Mouse (Mus musculus): ENCODE measurements around the gene Atg14. TPM values are rescaled to one million over a fixed set of nuclear protein-coding genes. Genes with fewer than 3 reads are reported as not detected.
"Not testable (repeated sequence)": the region's sequence is repeated elsewhere in the genome, so short reads cannot be mapped to it uniquely, and the experiment has no call there.

Gene Atg14
- polyA plus RNA-seq, 1 experiment from 2014 or later: 8.0 TPM

- Histone ChIP-seq H3K27ac (no peak overlapping the region), H3K36me3 (peaks cover 60% of the 10 kb centered on the region), H3K9me3 (replicated peaks) (no peaks in the 10 kb centered on the region), H3K4me2 (no peak overlapping the region), H3K4me3 (no peak overlapping the region), H3K27me3 (replicated peaks) (no peaks in the 10 kb centered on the region), H3K9ac (no peak overlapping the region), H3K4me1 (peaks cover 35% of the 10 kb centered on the region)
- 78% methylated on average over 3 of the region's 3 CpGs for WGBS (ENCODE audit: insufficient replicate concordance)
- no peak for ATAC-seq
Observed at GRCm38 (mm10) chr14:47542283-47542682, 28.2 kb downstream of the Atg14 start.

- Histone ChIP-seq H3K27me3 (replicated peaks) (no peaks in the 10 kb centered on the region), H3K4me2 (no peak overlapping the region), H3K36me3 (peaks cover 52% of the 10 kb centered on the region), H3K4me3 (no peak overlapping the region), H3K9ac (no peak overlapping the region), H3K4me1 (peaks cover 32% of the 10 kb centered on the region), H3K9me3 (replicated peaks) (no peaks in the 10 kb centered on the region), H3K27ac (peak overlapping the region; percentile 57)
- WGBS (ENCODE audit: insufficient replicate concordance): 80% methylated on average over 10 of the region's 10 CpGs
- ATAC-seq: no peak
Observed at GRCm38 (mm10) chr14:47541325-47541948, 29.0 kb downstream of the Atg14 start.

DNA sequence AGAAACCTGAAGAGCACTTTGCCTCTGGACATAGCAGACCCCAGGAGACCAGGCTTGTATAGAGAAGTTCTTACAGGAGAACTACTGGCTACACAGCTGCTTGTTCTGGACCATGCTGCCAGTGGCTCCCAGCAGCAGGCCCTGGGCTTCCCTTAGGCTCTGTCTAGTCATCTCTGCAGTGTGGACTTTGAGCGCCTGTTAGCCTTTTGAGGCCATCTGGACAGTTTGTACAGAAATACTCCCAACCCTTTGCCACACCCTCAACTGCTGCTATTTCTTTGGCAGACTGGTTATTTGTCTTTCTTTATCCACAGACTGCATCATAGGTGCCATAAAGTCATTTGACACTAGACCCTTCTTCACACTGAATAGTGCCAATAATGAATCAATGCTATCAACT is 35.4 kb downstream of the Atg14 start:
- H3K4me2 ChIP-seq: no peak overlapping the region
- peak overlapping the region; percentile 64; the same call in 1 of the 2 replicates for H3K9ac ChIP-seq

DNA sequence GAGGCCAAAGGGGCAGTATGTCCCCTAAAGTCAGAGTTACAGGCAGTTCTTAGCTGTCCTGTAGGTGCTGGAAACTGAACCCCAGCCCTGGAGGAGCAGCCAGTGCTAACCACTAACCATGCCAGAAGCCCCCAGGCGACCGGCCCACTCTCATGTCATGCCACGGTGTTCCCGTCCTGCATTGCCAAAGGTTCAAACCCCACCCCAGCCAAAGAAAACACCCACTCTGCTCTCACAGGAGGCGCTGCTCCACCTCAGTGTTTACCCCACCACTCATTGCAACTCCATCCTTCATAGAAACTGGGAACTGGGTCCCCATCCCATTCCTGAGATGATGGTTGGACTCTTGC is 36.3 kb downstream of the Atg14 start:
- peaks cover 41% of the 10 kb centered on the region for H3K4me1 ChIP-seq
- no peaks in the 10 kb centered on the region for H3K27me3 ChIP-seq (replicated peaks)
- peak overlapping the region; percentile 64 for H3K9ac ChIP-seq
- peaks cover 34% of the 10 kb centered on the region for H3K36me3 ChIP-seq
- H3K4me2 ChIP-seq: peak overlapping the region; percentile 54
- 72% methylated on average over 5 of the region's 5 CpGs for WGBS (ENCODE audit: insufficient replicate concordance)
- no peak for ATAC-seq
- H3K27ac ChIP-seq: peak overlapping the region; percentile 98
- peak overlapping the region; percentile 4; the same call in 1 of the 2 replicates for H3K4me3 ChIP-seq
- H3K9me3 ChIP-seq (replicated peaks): no peaks in the 10 kb centered on the region

More for the DNA sequence above, 35.4 kb downstream of the Atg14 start:
- Histone ChIP-seq H3K36me3 (peaks cover 28% of the 10 kb centered on the region), H3K4me3 (no peak overlapping the region), H3K27me3 (replicated peaks) (no peaks in the 10 kb centered on the region), H3K9me3 (replicated peaks) (no peaks in the 10 kb centered on the region), H3K4me1 (peaks cover 39% of the 10 kb centered on the region), H3K27ac (peak overlapping the region; percentile 98)
- no peak for ATAC-seq
- 76% methylated on average over 1 of the region's 1 CpGs for WGBS (ENCODE audit: insufficient replicate concordance)

DNA sequence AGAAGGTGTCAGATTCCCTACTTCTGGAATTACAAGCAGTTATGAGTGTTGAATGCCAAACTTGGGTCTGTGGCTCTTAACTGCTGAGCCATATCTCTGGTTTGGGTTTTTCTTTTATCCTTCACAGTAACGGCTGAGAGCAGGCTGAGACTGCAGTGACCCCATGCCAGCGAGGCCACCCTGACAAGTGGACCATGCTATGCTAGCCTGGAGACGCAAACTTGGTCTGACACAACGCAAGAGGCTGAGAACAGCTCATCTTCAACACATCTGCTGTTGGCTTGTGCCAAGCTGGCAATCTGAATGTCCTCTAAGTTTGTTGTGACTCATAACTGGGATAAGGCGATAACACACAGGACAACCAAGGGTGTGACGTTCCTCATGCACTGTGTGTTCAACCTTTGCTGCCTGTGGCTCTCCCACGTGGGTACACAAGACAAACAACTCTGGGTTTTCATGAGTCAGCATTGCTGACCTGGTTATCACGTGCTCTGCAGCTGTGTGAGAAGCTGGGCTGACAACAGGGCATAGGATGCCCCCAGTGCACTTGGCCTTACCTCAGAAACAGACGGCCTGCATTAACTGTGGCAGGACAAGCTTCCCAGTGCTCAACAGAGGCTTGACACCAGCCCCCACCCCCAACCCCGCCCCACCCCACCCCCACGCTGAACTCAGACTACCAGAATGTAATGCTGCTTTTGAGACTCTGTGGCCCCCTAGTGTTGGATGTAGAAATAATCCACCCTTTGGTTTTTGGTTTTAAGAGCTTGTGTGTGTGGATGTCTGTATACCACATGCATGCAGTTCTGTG is 36.9 kb downstream of the Atg14 start:
- no peaks in the 10 kb centered on the region for H3K9me3 ChIP-seq (replicated peaks)
- peak overlapping the region; percentile 4; the same call in 1 of the 2 replicates for H3K4me3 ChIP-seq
- 15% methylated on average over 11 of the region's 11 CpGs for WGBS (ENCODE audit: insufficient replicate concordance)
- no peaks in the 10 kb centered on the region for H3K27me3 ChIP-seq (replicated peaks)
- peaks cover 47% of the 10 kb centered on the region for H3K4me1 ChIP-seq
- peaks cover 35% of the 10 kb centered on the region for H3K36me3 ChIP-seq
- peak overlapping the region; percentile 54 for H3K4me2 ChIP-seq
- peak overlapping the region; percentile 98 for H3K27ac ChIP-seq
- ATAC-seq: peak; percentile 95
- peak overlapping the region; percentile 64 for H3K9ac ChIP-seq

DNA sequence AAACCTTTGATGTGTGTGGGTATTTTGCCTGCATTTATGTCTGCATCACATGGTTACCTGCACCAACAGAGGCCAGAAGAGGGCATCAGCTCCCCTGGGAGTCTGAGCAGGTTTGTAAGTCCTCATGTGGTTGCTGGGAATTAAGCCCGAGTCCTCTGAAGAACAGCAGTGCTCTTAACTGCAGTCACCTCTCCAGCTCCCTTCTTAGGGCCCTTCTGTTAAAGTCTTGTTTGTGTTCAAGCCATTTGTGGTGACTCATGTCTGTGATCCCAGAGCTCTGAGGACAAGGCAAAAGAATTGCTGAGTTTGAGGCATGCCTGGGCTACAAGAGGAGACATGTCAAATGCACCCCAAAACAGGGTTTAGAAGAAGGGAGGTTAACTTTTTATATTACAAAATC is 38.0 kb downstream of the Atg14 start:
- H3K27me3 ChIP-seq (replicated peaks): no peaks in the 10 kb centered on the region
- peak overlapping the region; percentile 98 for H3K27ac ChIP-seq
- H3K36me3 ChIP-seq: peaks cover 36% of the 10 kb centered on the region
- no peak overlapping the region for H3K4me2 ChIP-seq
- H3K4me3 ChIP-seq: no peak overlapping the region
- 74% methylated on average over 1 of the region's 1 CpGs for WGBS (ENCODE audit: insufficient replicate concordance)
- H3K9me3 ChIP-seq (replicated peaks): no peaks in the 10 kb centered on the region
- peaks cover 58% of the 10 kb centered on the region for H3K4me1 ChIP-seq
- no peak overlapping the region; the same call in 1 of the 2 replicates for H3K9ac ChIP-seq
- ATAC-seq: no peak

DNA sequence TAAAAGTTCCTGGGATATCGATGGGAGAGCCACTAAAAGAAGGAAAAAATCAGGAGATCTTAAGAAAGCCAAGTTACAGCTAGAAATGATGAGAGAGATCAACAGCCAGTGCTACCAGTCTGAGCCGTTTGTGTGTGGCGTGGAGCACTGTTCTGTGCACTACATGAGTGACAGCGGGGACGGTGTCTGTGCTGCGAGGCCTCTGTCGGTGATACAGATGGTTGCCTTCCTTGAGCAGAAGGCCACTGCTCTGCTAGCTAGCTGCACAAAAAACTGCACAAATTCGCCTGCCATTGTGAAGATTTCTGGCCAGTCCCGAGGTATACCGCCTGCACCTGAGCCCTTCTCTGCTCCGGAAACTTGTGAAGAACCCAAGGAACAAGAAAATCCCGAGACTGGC is 40.9 kb downstream of the Atg14 start:
- not testable (repeated sequence) for H3K27me3 ChIP-seq (replicated peaks); H3K4me3 ChIP-seq; H3K4me2 ChIP-seq; H3K9me3 ChIP-seq (replicated peaks); H3K9ac ChIP-seq; H3K27ac ChIP-seq; ATAC-seq
- Histone ChIP-seq H3K4me1 (peaks cover 75% of the 10 kb centered on the region), H3K36me3 (peaks cover 50% of the 10 kb centered on the region)
- 88% methylated on average over 12 of the region's 12 CpGs for WGBS (ENCODE audit: insufficient replicate concordance)

GRCm38 (mm10) chr14:47529019-47529418 is 41.4 kb downstream of the Atg14 start:
- H3K36me3 ChIP-seq: peaks cover 50% of the 10 kb centered on the region
- H3K27ac ChIP-seq: peak overlapping the region; percentile 94
- peak overlapping the region; percentile 53; the same call in 1 of the 2 replicates for H3K4me2 ChIP-seq
- H3K9ac ChIP-seq: peak overlapping the region; percentile 53; the same call in 1 of the 2 replicates
- H3K9me3 ChIP-seq (replicated peaks): no peaks in the 10 kb centered on the region
- WGBS (ENCODE audit: insufficient replicate concordance): 39% methylated on average over 8 of the region's 8 CpGs
- H3K4me3 ChIP-seq: no peak overlapping the region
- no peaks in the 10 kb centered on the region for H3K27me3 ChIP-seq (replicated peaks)
- H3K4me1 ChIP-seq: peaks cover 75% of the 10 kb centered on the region
- ATAC-seq: no peak

- H3K4me2 ChIP-seq: peak overlapping the region; percentile 53
- peaks cover 75% of the 10 kb centered on the region for H3K4me1 ChIP-seq
- 47% methylated on average over 3 of the region's 3 CpGs for WGBS (ENCODE audit: insufficient replicate concordance)
- ATAC-seq: peak; percentile 54; the same call in 1 of the 2 replicates
- peak overlapping the region; percentile 94 for H3K27ac ChIP-seq
- H3K9me3 ChIP-seq (replicated peaks): no peaks in the 10 kb centered on the region
- no peaks in the 10 kb centered on the region for H3K27me3 ChIP-seq (replicated peaks)
- peak overlapping the region; percentile 3; the same call in 1 of the 2 replicates for H3K4me3 ChIP-seq
- H3K36me3 ChIP-seq: peaks cover 50% of the 10 kb centered on the region
- H3K9ac ChIP-seq: peak overlapping the region; percentile 53
Observed at GRCm38 (mm10) chr14:47528293-47528692, 42.2 kb downstream of the Atg14 start.

GRCm38 (mm10) chr14:47527833-47528232 is 42.6 kb downstream of the Atg14 start:
- Histone ChIP-seq H3K4me3 (peak overlapping the region; percentile 3; the same call in 1 of the 2 replicates), H3K27me3 (replicated peaks) (no peaks in the 10 kb centered on the region), H3K27ac (peak overlapping the region; percentile 94), H3K4me1 (peaks cover 70% of the 10 kb centered on the region), H3K36me3 (peaks cover 50% of the 10 kb centered on the region), H3K4me2 (peak overlapping the region; percentile 53), H3K9me3 (replicated peaks) (no peaks in the 10 kb centered on the region), H3K9ac (peak overlapping the region; percentile 53)
- ATAC-seq: peak; percentile 96
- WGBS (ENCODE audit: insufficient replicate concordance): 14% methylated on average over 2 of the region's 2 CpGs

GRCm38 (mm10) chr14:47525861-47526260 is 44.6 kb downstream of the Atg14 start:
- Histone ChIP-seq H3K9me3 (replicated peaks) (no peaks in the 10 kb centered on the region), H3K4me2 (no peak overlapping the region), H3K27ac (peak overlapping the region; percentile 94), H3K27me3 (replicated peaks) (no peaks in the 10 kb centered on the region), H3K9ac (peak overlapping the region; percentile 53), H3K4me1 (peaks cover 79% of the 10 kb centered on the region), H3K4me3 (no peak overlapping the region), H3K36me3 (peaks cover 34% of the 10 kb centered on the region)
- no peak for ATAC-seq
- 83% methylated on average over 5 of the region's 5 CpGs for WGBS (ENCODE audit: insufficient replicate concordance)

GRCm38 (mm10) chr14:47525374-47525773 is 45.1 kb downstream of the Atg14 start:
- WGBS (ENCODE audit: insufficient replicate concordance): 58% methylated on average over 8 of the region's 8 CpGs
- Histone ChIP-seq H3K27me3 (replicated peaks) (no peaks in the 10 kb centered on the region), H3K9me3 (replicated peaks) (no peaks in the 10 kb centered on the region), H3K36me3 (peaks cover 29% of the 10 kb centered on the region), H3K27ac (peak overlapping the region; percentile 94), H3K4me2 (peak overlapping the region; percentile 8; the same call in 1 of the 2 replicates), H3K9ac (peak overlapping the region; percentile 53), H3K4me1 (peaks cover 84% of the 10 kb centered on the region), H3K4me3 (no peak overlapping the region)
- no peak for ATAC-seq

Measured in liver, embryonic 12.5 days (tissue).